Mouse (Mus musculus): ENCODE results near the gene C1qc. TPM values are rescaled to one million over a fixed set of nuclear protein-coding genes. Genes with fewer than 3 reads are reported as not detected.

C1qc gene
- polyA plus RNA-seq, 1 experiment from 2014 or later, result 19.9 TPM

DNA sequence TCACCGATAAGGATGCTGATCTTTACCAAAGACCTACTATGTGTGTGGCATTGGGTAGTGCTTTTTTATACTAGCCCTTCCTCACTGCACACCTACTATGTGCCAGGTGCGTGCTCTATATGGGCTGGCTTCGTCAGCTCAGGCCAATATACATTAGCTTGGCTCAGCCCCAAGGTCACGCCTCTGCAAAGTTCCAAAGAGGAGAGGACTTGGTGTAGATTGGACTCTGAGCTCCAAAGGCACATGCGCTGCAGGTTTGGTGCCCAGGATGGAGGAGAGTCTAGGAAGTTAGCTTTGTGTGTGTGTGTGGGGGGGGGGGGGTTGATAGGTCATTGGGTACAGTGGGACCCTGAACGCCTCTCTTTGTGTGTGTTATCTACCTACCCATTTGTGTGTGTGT is 24.5 kb downstream of the C1qc start:
- Histone ChIP-seq H3K9me3 (no peaks in the 10 kb centered on the region), H3K4me3 (no peak overlapping the region), H3K4me2 (no peak overlapping the region), H3K9ac (no peak overlapping the region), H3K36me3 (no peaks in the 10 kb centered on the region), H3K27ac (replicated peaks) (no peak overlapping the region), H3K4me1 (0 out of 2 replicates have a peak, but pooled peaks cover 3% of the 10 kb centered on the region), H3K27me3 (replicated peaks) (peaks cover 88% of the 10 kb centered on the region)
- no peak for ATAC-seq (ENCODE audit: extremely low read depth, insufficient number of reproducible peaks, low FRiP score, low TSS enrichment)
- 66% methylated on average over 6 of the region's 6 CpGs for WGBS

DNA sequence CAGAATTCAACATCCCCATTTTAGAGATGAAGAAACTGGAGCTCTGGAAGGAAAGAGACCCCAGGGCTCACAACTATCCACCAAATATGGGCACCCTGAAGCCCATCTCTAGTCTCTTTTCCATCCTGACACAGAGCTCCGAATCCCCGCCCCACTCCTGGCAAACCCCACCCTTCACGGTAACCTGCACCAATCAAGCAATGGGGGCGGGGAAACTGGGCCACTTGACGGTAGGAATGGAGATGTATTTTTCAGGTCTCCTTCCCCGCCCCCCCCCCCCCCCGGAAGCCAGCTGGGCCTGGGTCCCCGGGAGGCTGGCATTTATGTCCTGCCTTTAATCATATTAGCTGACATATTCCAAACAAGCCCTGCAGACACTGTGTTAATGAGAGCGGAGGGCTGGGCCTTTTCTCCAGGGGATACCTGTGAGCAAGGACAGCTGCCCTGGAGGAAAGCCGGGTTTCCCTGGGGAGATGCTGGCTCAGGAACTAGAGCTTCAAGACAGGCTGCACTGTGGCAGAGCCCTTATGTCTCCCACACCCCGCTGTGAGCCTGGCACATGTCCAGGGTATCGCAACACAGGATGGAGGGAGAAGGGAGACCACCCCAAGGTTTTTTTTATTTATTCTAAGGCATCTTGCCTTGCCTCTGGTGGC is 25.0 kb downstream of the C1qc start:
- Histone ChIP-seq H3K9me3 (no peaks in the 10 kb centered on the region), H3K27me3 (replicated peaks) (peaks cover 88% of the 10 kb centered on the region), H3K27ac (replicated peaks) (no peak overlapping the region), H3K36me3 (no peaks in the 10 kb centered on the region), H3K4me3 (no peak overlapping the region), H3K4me1 (0 out of 2 replicates have a peak, but pooled peaks cover 3% of the 10 kb centered on the region), H3K4me2 (no peak overlapping the region), H3K9ac (no peak overlapping the region)
- ATAC-seq (ENCODE audit: extremely low read depth, insufficient number of reproducible peaks, low FRiP score, low TSS enrichment), result no peak
- WGBS, result 14% methylated on average over 12 of the region's 12 CpGs

DNA sequence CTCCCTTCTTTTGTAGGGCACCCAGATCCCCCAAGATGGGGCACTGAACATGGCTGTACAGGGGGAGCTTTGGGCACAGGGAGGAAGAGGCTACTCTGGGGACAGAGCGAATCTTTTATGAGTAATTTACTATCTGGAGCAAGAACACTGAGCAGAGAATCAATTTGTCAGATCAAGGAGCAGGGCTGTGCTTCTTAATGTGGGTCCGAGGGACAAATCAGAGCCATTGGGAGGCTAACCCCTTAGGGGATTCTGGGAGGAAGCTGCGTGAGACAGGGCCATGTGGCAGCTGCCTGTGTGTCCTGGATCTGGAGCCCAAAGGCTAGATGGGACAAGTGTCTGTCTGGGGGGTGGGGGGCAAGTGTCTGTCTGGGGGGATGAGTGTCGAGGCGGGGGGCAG is 27.3 kb downstream of the C1qc start:
- no peak overlapping the region for H3K4me2 ChIP-seq
- no peak overlapping the region for H3K9ac ChIP-seq
- H3K4me3 ChIP-seq, result no peak overlapping the region
- WGBS, result 66% methylated on average over 5 of the region's 5 CpGs
- H3K27ac ChIP-seq (replicated peaks), result no peak overlapping the region
- no peak for ATAC-seq (ENCODE audit: extremely low read depth, insufficient number of reproducible peaks, low FRiP score, low TSS enrichment)
- H3K9me3 ChIP-seq, result no peaks in the 10 kb centered on the region
- peaks cover 99% of the 10 kb centered on the region for H3K27me3 ChIP-seq (replicated peaks)
- peaks cover 8% of the 10 kb centered on the region; the same call in 1 of the 2 replicates for H3K4me1 ChIP-seq
- no peaks in the 10 kb centered on the region for H3K36me3 ChIP-seq

DNA sequence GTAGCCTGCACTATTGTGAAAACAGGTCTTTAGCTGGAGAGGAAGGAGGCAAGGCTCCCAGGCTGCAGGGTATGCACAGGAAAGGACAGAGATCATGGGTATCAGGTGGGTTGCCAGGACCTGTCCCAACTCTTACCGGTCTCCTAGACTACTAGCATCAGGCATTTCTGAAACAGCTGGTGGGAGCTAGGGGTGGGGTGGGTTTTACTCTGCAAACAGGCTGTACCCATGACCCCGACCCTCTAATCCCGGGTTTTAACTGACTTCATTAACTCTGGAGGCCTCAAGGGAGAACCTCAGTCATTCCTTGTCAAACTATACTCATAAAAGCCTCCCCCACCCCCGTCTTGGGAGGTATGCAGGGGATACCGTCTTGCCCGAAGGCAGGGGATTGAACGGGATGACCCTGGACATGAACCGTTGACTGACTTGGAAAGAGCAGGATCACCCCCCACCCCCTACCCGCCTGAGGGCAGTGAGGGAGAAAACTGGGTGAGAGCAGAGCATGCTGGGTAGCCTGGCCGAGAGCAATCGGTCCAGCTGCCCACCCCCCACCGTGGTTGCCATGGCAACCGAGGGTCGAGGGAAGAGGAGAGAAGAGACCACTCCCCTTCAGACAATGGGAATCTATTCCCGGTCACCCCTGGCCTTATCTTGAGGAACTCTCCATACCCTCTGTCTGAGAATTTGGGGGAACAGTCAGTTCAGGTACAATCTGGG is 28.0 kb downstream of the C1qc start:
- H3K4me3 ChIP-seq, result no peak overlapping the region
- H3K27me3 ChIP-seq (replicated peaks), result peaks cover 99% of the 10 kb centered on the region
- no peaks in the 10 kb centered on the region for H3K36me3 ChIP-seq
- peaks cover 8% of the 10 kb centered on the region; the same call in 1 of the 2 replicates for H3K4me1 ChIP-seq
- peaks cover 3% of the 10 kb centered on the region; the same call in 1 of the 2 replicates for H3K9me3 ChIP-seq
- H3K9ac ChIP-seq, result no peak overlapping the region
- H3K4me2 ChIP-seq, result no peak overlapping the region
- no peak overlapping the region for H3K27ac ChIP-seq (replicated peaks)
- WGBS, result 23% methylated on average over 15 of the region's 15 CpGs
- ATAC-seq (ENCODE audit: extremely low read depth, insufficient number of reproducible peaks, low FRiP score, low TSS enrichment), result no peak

DNA sequence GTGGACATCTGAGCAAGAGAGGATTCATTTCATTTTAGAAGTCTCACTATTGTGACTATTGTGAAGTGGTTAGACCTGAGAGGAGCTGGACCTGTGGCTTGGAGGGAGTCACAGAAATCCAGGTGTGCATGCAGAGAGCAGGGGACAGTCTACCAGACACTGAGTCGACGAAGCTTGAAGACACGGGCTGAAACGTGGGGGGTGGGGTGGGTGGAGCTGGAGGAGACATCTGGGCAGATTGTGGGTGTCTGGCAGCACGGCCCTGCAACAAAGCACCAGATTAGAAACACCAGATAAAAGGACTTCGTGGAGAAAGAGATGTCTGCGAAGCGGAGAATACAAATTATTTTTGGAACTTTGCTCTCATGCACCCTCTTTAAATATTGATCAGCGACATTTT is 29.3 kb downstream of the C1qc start:
- no peak for ATAC-seq (ENCODE audit: extremely low read depth, insufficient number of reproducible peaks, low FRiP score, low TSS enrichment)
- H3K9me3 ChIP-seq, result peaks cover 5% of the 10 kb centered on the region; the same call in 1 of the 2 replicates
- H3K27me3 ChIP-seq (replicated peaks), result peaks cover 100% of the 10 kb centered on the region
- H3K9ac ChIP-seq, result no peak overlapping the region
- WGBS, result 18% methylated on average over 9 of the region's 9 CpGs
- no peak overlapping the region for H3K4me3 ChIP-seq
- no peaks in the 10 kb centered on the region for H3K36me3 ChIP-seq
- peaks cover 8% of the 10 kb centered on the region; the same call in 1 of the 2 replicates for H3K4me1 ChIP-seq
- H3K4me2 ChIP-seq, result no peak overlapping the region
- no peak overlapping the region for H3K27ac ChIP-seq (replicated peaks)

DNA sequence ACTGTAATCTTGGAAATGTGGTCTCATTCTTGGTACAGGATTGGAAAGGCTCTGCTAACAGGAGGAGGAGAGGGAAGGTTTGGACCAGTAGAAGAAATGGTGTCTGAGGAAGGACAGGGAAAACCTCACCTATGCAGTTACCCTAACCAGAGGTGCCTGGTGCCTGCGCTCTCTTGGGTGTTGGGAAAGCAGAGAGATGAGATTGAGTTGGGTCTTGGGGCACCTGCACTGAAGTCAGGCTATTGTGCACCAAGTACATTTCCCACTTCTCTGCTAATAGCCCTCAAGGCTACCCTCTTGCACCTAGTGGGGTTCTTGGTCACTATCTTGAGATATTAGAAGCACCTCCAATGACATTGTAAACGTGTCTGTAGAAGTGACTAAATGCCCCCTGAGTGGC is 30.5 kb downstream of the C1qc start:
- Histone ChIP-seq H3K4me3 (no peak overlapping the region), H3K9me3 (peaks cover 5% of the 10 kb centered on the region; the same call in 1 of the 2 replicates), H3K36me3 (no peaks in the 10 kb centered on the region), H3K27ac (replicated peaks) (no peak overlapping the region), H3K4me1 (peaks cover 8% of the 10 kb centered on the region; the same call in 1 of the 2 replicates), H3K27me3 (replicated peaks) (peaks cover 100% of the 10 kb centered on the region), H3K4me2 (no peak overlapping the region), H3K9ac (no peak overlapping the region)
- no peak for ATAC-seq (ENCODE audit: extremely low read depth, insufficient number of reproducible peaks, low FRiP score, low TSS enrichment)
- 51% methylated on average over 2 of the region's 2 CpGs for WGBS

DNA sequence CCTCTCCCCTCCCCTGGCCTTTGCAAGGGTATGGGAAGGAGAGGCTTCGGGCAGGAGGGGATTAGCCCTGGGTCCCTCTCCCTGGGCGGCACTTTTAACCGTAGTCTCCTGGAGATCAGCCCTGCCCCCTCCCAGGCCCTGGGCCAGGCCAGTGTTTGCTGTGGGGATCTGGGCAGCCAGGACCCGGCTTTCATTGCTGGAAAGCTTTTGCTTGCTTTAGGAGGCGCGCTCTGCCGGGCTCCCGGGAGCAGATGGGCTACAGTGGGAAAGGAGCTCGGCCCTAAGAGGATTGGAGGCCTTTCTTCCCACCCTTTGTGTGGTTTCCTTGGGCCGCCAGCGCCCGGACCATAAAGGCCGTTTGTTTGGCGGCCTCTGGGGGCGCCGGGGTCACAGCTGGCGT is 31.1 kb downstream of the C1qc start:
- H3K4me1 ChIP-seq, result peaks cover 8% of the 10 kb centered on the region; the same call in 1 of the 2 replicates
- H3K4me2 ChIP-seq, result no peak overlapping the region
- H3K36me3 ChIP-seq, result no peaks in the 10 kb centered on the region
- peaks cover 5% of the 10 kb centered on the region; the same call in 1 of the 2 replicates for H3K9me3 ChIP-seq
- H3K4me3 ChIP-seq, result no peak overlapping the region
- no peak overlapping the region for H3K27ac ChIP-seq (replicated peaks)
- WGBS, result 5% methylated on average over 17 of the region's 17 CpGs
- ATAC-seq (ENCODE audit: extremely low read depth, insufficient number of reproducible peaks, low FRiP score, low TSS enrichment), result no peak
- H3K9ac ChIP-seq, result no peak overlapping the region
- peaks cover 100% of the 10 kb centered on the region for H3K27me3 ChIP-seq (replicated peaks)

DNA sequence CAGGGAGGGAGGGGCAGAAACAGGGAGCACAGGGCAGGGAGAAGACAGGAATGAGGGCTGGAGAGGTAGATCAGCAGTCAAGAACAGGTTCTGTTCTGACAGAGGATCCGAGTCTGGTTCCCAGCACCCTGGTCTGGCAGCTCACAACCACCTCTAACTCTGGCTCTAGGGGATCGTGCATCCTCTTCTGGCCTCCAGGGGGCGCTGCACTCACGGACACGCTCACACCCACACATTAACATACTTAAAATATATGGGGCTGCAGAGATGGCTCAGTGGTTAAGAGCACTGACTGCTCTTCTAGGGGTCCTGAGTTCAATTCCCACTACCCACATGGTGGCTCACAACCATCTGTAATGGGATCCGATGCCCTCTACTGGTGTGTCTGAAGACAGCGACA is 32.8 kb downstream of the C1qc start:
- H3K9ac ChIP-seq, result no peak overlapping the region
- WGBS, result 80% methylated on average over 7 of the region's 7 CpGs

DNA sequence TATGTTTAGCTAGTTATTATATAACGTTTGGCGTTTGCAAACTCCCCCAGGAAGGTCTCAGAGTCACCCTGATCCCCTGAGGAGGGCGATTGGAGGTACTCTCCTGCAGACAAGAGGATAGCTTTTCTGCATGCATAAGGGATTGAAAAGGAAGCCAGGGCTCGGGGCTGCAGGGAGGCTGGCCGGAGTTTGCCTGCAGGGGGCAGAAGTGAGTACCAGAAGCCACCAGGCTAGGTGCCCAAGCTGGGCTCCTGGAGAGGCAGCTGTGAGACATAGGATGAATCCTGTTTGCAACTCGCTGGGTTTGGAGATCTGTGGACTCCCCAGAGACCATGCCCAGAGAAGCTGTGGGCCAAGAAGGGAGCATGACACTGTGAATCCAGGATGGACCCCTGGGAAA is 37.8 kb downstream of the C1qc start:
- H3K4me2 ChIP-seq, result no peak overlapping the region
- peaks cover 90% of the 10 kb centered on the region for H3K27me3 ChIP-seq (replicated peaks)

More for the DNA sequence above, 32.8 kb downstream of the C1qc start:
- H3K4me1 ChIP-seq, result peaks cover 7% of the 10 kb centered on the region; the same call in 1 of the 2 replicates
- peaks cover 5% of the 10 kb centered on the region; the same call in 1 of the 2 replicates for H3K9me3 ChIP-seq
- no peaks in the 10 kb centered on the region for H3K36me3 ChIP-seq
- H3K27ac ChIP-seq (replicated peaks), result no peak overlapping the region
- H3K4me3 ChIP-seq, result no peak overlapping the region
- H3K27me3 ChIP-seq (replicated peaks), result peaks cover 100% of the 10 kb centered on the region
- no peak for ATAC-seq (ENCODE audit: extremely low read depth, insufficient number of reproducible peaks, low FRiP score, low TSS enrichment)
- H3K4me2 ChIP-seq, result no peak overlapping the region

DNA sequence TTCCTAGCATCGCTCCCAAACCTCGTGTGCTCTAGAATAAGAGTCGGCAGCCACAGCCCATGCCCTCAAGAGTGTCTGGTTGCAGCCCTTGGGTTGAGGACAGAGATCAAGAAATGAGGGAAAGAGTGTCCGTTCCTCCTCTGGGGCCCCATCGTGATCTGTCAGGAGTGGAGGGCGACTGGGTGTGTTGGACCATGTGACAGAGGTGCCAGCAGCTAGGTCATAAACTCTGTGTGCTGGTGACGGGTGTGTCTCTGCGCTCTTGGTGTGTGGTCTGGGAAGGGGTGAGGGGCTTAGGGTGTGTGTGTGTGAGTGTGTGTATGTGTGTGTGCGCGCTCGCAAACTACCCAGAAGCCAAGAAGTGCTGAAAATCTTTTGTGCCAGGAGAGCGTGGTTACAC is 39.9 kb downstream of the C1qc start:
- no peak overlapping the region for H3K4me3 ChIP-seq
- no peak overlapping the region for H3K9ac ChIP-seq
- ATAC-seq (ENCODE audit: extremely low read depth, insufficient number of reproducible peaks, low FRiP score, low TSS enrichment), result no peak
- WGBS, result 76% methylated on average over 12 of the region's 12 CpGs
- no peak overlapping the region for H3K4me2 ChIP-seq
- no peak overlapping the region for H3K27ac ChIP-seq (replicated peaks)
- no peaks in the 10 kb centered on the region for H3K9me3 ChIP-seq
- H3K27me3 ChIP-seq (replicated peaks), result peaks cover 87% of the 10 kb centered on the region
- no peaks in the 10 kb centered on the region for H3K36me3 ChIP-seq
- no peaks in the 10 kb centered on the region for H3K4me1 ChIP-seq

More for the DNA sequence above, 37.8 kb downstream of the C1qc start:
- no peak for ATAC-seq (ENCODE audit: extremely low read depth, insufficient number of reproducible peaks, low FRiP score, low TSS enrichment)
- Histone ChIP-seq H3K9me3 (peaks cover 4% of the 10 kb centered on the region; the same call in 1 of the 2 replicates), H3K9ac (no peak overlapping the region), H3K27ac (replicated peaks) (no peak overlapping the region), H3K4me1 (no peaks in the 10 kb centered on the region), H3K36me3 (no peaks in the 10 kb centered on the region), H3K4me3 (no peak overlapping the region)
- WGBS, result 26% methylated on average over 6 of the region's 6 CpGs

DNA sequence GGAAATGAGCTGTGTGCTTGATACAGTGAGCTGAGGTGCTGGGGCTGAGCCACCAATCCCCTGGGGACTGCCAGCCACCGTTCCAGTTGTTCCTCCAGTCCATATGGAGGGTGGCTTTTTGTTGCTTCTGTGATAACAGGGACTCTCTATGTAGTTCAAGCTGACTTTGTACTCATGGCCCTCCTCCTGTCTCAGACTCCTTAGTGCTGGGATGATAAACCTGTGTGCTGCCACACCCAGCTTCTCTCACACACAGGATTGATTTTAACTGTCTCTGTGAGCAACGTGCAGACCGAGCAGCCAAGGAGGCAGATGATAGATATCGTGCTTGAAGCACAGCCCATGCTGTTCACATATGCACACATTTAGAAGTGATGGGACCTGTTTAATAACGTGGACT is 40.7 kb downstream of the C1qc start:
- Histone ChIP-seq H3K36me3 (no peaks in the 10 kb centered on the region), H3K27ac (replicated peaks) (no peak overlapping the region), H3K4me3 (no peak overlapping the region), H3K4me2 (no peak overlapping the region), H3K4me1 (no peaks in the 10 kb centered on the region), H3K27me3 (replicated peaks) (peaks cover 86% of the 10 kb centered on the region), H3K9me3 (no peaks in the 10 kb centered on the region), H3K9ac (no peak overlapping the region)
- 66% methylated on average over 5 of the region's 5 CpGs for WGBS
- no peak for ATAC-seq (ENCODE audit: extremely low read depth, insufficient number of reproducible peaks, low FRiP score, low TSS enrichment)

All from heart, embryonic 13.5 days (tissue).